8 mouse cellular contexts compared by ENCODE assay signal in genomic region chr2:127791919-127792603, GRCm38 (mm10). TPM values are rescaled to one million over a fixed set of nuclear protein-coding genes. Genes with fewer than 3 reads are reported as not detected.
DNase-seq lines count a peak whose midpoint lies in the region; ATAC-seq and TF ChIP-seq lines count a peak whose summit lies in the region.

TSS of gene Mtln (minus strand) at chr2:127792488.

- H3K4me2 ChIP-seq in forebrain, embryonic 15.5 days (replicated peaks), result peak within 1 kb of the TSS; percentile 64

- H3K9ac ChIP-seq in ES-E14 (ENCODE audit: insufficient read depth, low read depth, low read length, poor library complexity, severe bottlenecking), result peak within 1 kb of the TSS; percentile 94
- H3K9ac ChIP-seq in forebrain, embryonic 15.5 days (replicated peaks), result peak within 1 kb of the TSS; percentile 81

- TF ChIP-seq POLR2A in lung, adult 2 months (IDR thresholded peaks at IDR 0.05; ENCODE audit: borderline replicate concordance, extremely low read depth, low read depth, low read length), result peak; percentile 89; the same call in 1 of the 2 replicates

- H3K27me3 ChIP-seq in forebrain, embryonic 15.5 days, result no peaks in the 10 kb centered on the region

- H3K36me3 ChIP-seq in ES-E14 (ENCODE audit: control insufficient read depth, insufficient read depth, low read length, poor library complexity, severe bottlenecking), result no peaks in the 10 kb centered on the region
- no peaks in the 10 kb centered on the region for H3K36me3 ChIP-seq in forebrain, embryonic 15.5 days

- peak within 1 kb of the TSS; percentile 69; the same call in 1 of the 2 replicates for H3K27ac ChIP-seq in ES-E14 (ENCODE audit: insufficient read depth, low read depth, low read length, poor library complexity, severe bottlenecking)
- H3K27ac ChIP-seq in forebrain, embryonic 15.5 days (replicated peaks), result peak within 1 kb of the TSS; percentile 84

- peak within 1 kb of the TSS; percentile 74 to 98 for H3K4me3 ChIP-seq in ES-E14 (ENCODE audit: insufficient read depth in 1 of 2, low read depth in 1 of 2, low read length in 2 of 2, poor library complexity in 1 of 2, severe bottlenecking in 1 of 2)
- H3K4me3 ChIP-seq in forebrain, embryonic 15.5 days, result peak within 1 kb of the TSS; percentile 95
- peak within 1 kb of the TSS; percentile 62 for H3K4me3 ChIP-seq in lung, adult 2 months (replicated peaks; ENCODE audit: extremely low read depth, low read depth, low read length)

- TF ChIP-seq CTCF in lung, adult 2 months (IDR thresholded peaks at IDR 0.05; ENCODE audit: insufficient read depth, low read length), result no peak

- H3K9me3 ChIP-seq in ES-E14 (ENCODE audit: control insufficient read depth, insufficient read depth, low read depth, low read length), result no peaks in the 10 kb centered on the region
- H3K9me3 ChIP-seq in forebrain, embryonic 15.5 days, result no peaks in the 10 kb centered on the region

- peaks cover 0 to 4% of the 10 kb centered on the region in 2 experiments; a peak in 1 of 4 replicates for H3K4me1 ChIP-seq in ES-E14 (ENCODE audit: control insufficient read depth in 2 of 2, insufficient read depth in 2 of 2, low read length in 2 of 2, poor library complexity in 1 of 2)
- peaks cover 32% of the 10 kb centered on the region for H3K4me1 ChIP-seq in forebrain, embryonic 15.5 days
- H3K4me1 ChIP-seq in lung, adult 2 months (ENCODE audit: control insufficient read depth, insufficient read depth, low read length), result 0 out of 2 replicates have a peak, but pooled peaks cover 2% of the 10 kb centered on the region

- peak; percentile 84 for DNase-seq in ES-E14 (ENCODE audit: low read depth, low spot score)
- peak; percentile 88 for DNase-seq in cerebellum, adult 11-12 months
- DNase-seq in heart, postnatal 25 days (ENCODE audit: low spot score), result peak; percentile 72
- peak; percentile 89 to 95 for DNase-seq in layer of hippocampus, adult 18-20 months (ENCODE audit: low spot score in 2 of 2)
- peak; percentile 84 for DNase-seq in lung, adult 2 months
- peak; percentile 74 to 79 for DNase-seq in thymus, adult 18-20 months

- in situ Hi-C loops in ES-E14 (cut with MboI; ENCODE audit: low sequenced_read_pairs in 2 of 2, unreplicated experiment in 2 of 2), result no loop called here

- WGBS in forebrain, embryonic 15.5 days, result under 1% methylated on average over 37 of the region's 37 CpGs
- WGBS in lung, adult 2 months, result 2% methylated on average over 37 of the region's 37 CpGs

- peak; percentile 96 for ATAC-seq in forebrain, embryonic 15.5 days (replicated peaks)
- peak; percentile 70; the same call in 1 of the 2 replicates for ATAC-seq in neutrophil, adult 5-6 weeks (ENCODE audit: extremely low read depth, insufficient number of reproducible peaks, low FRiP score, poor library complexity, severe bottlenecking)

- intact Hi-C loops in heart, postnatal 25 days (cut with DNase I), result no loop called here

TF ChIP-seq in ES-E14, 5 proteins besides CTCF, POLR2A, EP300 and RAD21:
- peak; percentile 23; the same call in 1 of the 2 replicates for TF ChIP-seq ZNF384 (IDR thresholded peaks at IDR 0.05; ENCODE audit: low read depth, low read length)
- TF ChIP-seq MAFK (IDR thresholded peaks at IDR 0.05; ENCODE audit: insufficient read depth, low read depth, low read length), result peak; percentile 72
- no peak for TF ChIP-seq ZC3H11A (IDR thresholded peaks at IDR 0.05; ENCODE audit: borderline replicate concordance, low read depth, low read length)
- TF ChIP-seq HCFC1 (IDR thresholded peaks at IDR 0.05; ENCODE audit: borderline replicate concordance, insufficient read depth, low read length), result peak; percentile 26; the same call in 1 of the 2 replicates
- no peak for TF ChIP-seq CHD2 (IDR thresholded peaks at IDR 0.05; ENCODE audit: low read depth, low read length)
TF ChIP-seq in ES-E14: peak in this region for 3.

RNA-seq across cellular contexts. Expression of gene Mtln, which starts in this region (rescaled TPM):
- 35.8 and 54.9 TPM in 2 replicates for total RNA-seq in ES-E14 (2012; rRNA removed)
- 31.8 and 36.1 TPM in 2 replicates for polyA plus RNA-seq in forebrain, embryonic 15.5 days (2015; fragmentation: Nextera tagmentation; extraction: Ambion mirVana)
- 10 to 100 TPM; 57.2 to 59.9 TPM for total RNA-seq in heart, postnatal 25 days (2021)
- total RNA-seq in layer of hippocampus, adult 18-20 months (2021), result 10 to 100 TPM; 53.9 to 58.1 TPM
- 55.0 and 60.0 TPM in 2 replicates for polyA plus RNA-seq in lung, adult 2 months (2012; rRNA removed)
- 1.5 and 5.6 TPM in 2 replicates for total RNA-seq in neutrophil, adult 5-6 weeks (2017)

Comparison
In these comparisons a context has a peak if more than half of its experiments do, and no peak if none do; other contexts are left out.
1. Peak in every context shown above with its lines: DNase-seq, ATAC-seq, H3K4me3 ChIP-seq and H3K27ac ChIP-seq.